Mouse (Mus musculus) mouse embryonic stem cell (cell line): ENCODE measurements around the gene Foxm1.

Source experiments
- in situ Hi-C, 2 experiments: fragments of 300-500 bp; cut with MboI; formaldehyde crosslinking; loops; 1 replicate in 1 of 2; 3 replicates in 1 of 2; pipeline ENCODE4 v1.14.3; 2019 to 2020; ENCODE audit warnings: low sequenced_read_pairs in 2 of 2, low pct_unique_long_range_greater_than_20kb in 1 of 2, mixed read lengths in 1 of 2; ENCODE audit not compliant: unreplicated experiment in 1 of 2

Foxm1 gene

GRCm38 (mm10) chr6:128410305-128410704 lies 47.5 kb downstream of the Foxm1 start:
- in situ Hi-C loops: no loop called here

GRCm38 (mm10) chr6:128411115-128411514 lies 48.3 kb downstream of the Foxm1 start:
- in situ Hi-C loops: no loop called here

GRCm38 (mm10) chr6:128416169-128416568 lies 53.4 kb downstream of the Foxm1 start:
- in situ Hi-C loops: no loop called here

- in situ Hi-C loops: no loop called here
Observed at GRCm38 (mm10) chr6:128418076-128418475, 55.3 kb downstream of the Foxm1 start.

- in situ Hi-C loops: no loop called here
Observed at GRCm38 (mm10) chr6:128421036-128421435, 58.3 kb downstream of the Foxm1 start.

- in situ Hi-C loops: no loop called here
Observed at GRCm38 (mm10) chr6:128421480-128421879, 58.7 kb downstream of the Foxm1 start.

DNA sequence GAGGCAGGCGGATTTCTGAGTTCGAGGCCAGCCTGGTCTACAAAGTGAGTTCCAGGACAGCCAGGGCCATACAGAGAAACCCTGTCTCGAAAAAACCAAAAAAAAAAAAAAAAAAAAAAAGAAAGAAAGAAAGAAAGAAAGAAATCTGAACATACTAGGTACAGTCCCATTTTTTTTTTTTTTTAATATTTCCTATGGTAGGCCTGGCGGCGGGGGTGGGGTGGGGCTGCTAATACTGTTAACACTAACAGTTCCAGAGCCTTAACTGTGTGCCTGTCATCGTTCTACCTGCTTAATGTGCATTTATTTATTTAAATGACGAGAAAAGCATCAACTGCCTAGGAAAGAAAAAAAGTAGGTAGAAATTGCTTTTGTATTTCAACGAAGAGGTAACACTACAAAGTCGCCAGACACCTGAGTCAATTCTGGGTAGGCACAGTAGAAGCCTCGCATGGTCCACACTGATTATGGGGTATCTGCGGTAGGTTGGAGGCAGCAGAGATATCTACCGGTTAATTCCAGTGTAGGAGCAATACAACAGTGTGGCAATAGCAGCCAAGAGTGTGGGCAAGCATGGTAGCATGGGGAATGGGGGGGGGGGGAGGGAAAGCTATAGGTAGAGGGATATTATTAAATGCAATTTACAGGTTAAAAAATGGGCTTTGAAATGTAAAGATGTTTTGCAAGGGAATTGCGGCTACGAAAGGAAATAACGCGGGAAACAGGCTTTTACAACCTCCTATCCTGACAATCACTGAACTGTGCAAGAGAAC lies 60.9 kb downstream of the Foxm1 start:
- in situ Hi-C loops: no loop called here

DNA sequence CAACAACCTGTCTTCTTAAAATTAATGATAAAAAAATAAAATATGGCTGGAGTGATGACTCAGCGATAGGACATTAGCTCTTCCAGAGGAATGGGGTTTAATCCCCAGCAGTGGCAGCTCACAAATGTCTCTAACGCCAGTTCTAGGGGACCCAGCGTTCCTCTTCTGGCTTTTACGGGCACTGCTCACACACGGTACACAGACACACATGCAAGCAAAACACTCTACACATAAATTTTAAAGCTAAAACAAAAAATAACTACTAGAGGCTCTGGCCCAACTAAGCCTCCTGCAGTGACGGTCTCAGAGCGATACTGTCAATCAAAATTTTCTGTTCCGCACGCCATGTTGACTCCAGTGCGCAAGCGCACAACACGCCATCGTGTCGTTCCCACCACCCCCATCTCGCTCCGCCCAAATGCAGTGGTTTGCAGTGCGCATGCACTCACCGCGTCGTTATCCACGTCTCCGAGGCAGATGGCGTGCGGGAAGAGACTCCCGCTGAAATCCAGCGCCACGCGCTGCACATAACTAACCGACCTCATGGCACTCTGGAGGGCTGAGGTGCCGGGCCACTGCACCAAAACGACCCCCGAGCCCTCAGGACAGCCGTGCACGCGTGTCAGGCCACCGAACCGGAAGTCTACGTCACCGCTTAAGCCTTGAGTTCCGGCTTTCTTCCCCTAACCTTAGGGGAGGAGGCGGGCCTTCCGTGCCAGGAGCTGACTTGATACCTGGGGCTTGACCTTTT lies 61.7 kb downstream of the Foxm1 start, which contains the start of gene Itfg2:
Gene Itfg2, minus strand, starts transcription at position 663 of the 751 bp plus-strand sequence.
- in situ Hi-C loops: loop anchor here in 1 of 2 experiments (5.0 kb wide), 1 partner anchor 53 kb away; no protein-coding TSS in a partner anchor

- in situ Hi-C loops: loop anchor here in 1 of 2 experiments (5.0 kb wide), 1 partner anchor 52 kb away; no protein-coding TSS in a partner anchor
Observed at GRCm38 (mm10) chr6:128425046-128425445, 62.3 kb downstream of the Foxm1 start.
